Mouse (Mus musculus) gastrocnemius, adult 2 months (tissue): ENCODE results near the gene Gm44973. TPM values are rescaled to one million over a fixed set of nuclear protein-coding genes. Genes with fewer than 3 reads are reported as not detected.
A peak's percentile ranks its signal among the peaks of the same experiment; 100 is the strongest.

ENCODE experiments used
- DNase-seq: peaks from one replicate; pipeline ENCODE4 v3.0.0; 2022
- H3K27ac ChIP-seq: fragments of 200-600 bp; 2 replicates; pipeline ENCODE4 v1.8.1; 2022; ENCODE audit warnings: mild to moderate bottlenecking
- H3K4me3 ChIP-seq: fragments of 200-600 bp; 2 replicates; pipeline ENCODE4 v1.8.1; 2022; ENCODE audit warnings: mild to moderate bottlenecking, moderate library complexity
- CTCF ChIP-seq: fragments of 200-600 bp; IDR thresholded peaks from 2 replicates; pipeline ENCODE4 v1.8.1; 2022; ENCODE audit warnings: antibody characterized with exemption, mild to moderate bottlenecking, moderate library complexity
- intact Hi-C: fragments of 180-260 bp; cut with DNase I; formaldehyde crosslinking; loops from one replicate; pipeline ENCODE4 v1.15.1; 2025
- total RNA-seq, 2 experiments: library from RNA; stranded (reverse); gene quantifications; 2 replicates each; pipeline ENCODE4 v1.2.3; 2021

Gene Gm44973
- total RNA-seq, 2 experiments from 2014 or later, result not detected

DNA sequence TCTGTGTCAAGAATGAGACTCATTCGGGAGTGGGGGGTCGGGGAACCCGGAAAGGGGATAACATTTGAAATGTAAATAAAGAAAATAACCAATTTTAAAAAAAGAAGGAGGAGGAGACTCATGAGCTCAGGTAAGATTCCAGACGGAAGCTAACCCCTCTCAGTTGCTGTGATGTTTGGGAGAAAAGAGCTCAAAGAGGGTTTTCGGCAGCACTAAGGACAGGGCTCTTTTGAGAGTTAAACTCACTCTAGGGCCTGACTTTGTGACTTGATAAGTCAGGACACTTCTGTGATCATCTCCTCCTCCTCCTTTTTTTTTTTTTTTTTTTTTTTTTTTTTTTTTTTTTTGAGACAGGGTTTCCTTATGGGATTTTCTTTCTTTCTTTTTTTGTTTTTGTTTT is 23.6 kb downstream of the Gm44973 start:
- peak overlapping the region; percentile 89 for H3K4me3 ChIP-seq
- no peak for DNase-seq
- TF ChIP-seq CTCF, result no peak
- peak overlapping the region; percentile 99 for H3K27ac ChIP-seq
- intact Hi-C loops, result no loop called here

DNA sequence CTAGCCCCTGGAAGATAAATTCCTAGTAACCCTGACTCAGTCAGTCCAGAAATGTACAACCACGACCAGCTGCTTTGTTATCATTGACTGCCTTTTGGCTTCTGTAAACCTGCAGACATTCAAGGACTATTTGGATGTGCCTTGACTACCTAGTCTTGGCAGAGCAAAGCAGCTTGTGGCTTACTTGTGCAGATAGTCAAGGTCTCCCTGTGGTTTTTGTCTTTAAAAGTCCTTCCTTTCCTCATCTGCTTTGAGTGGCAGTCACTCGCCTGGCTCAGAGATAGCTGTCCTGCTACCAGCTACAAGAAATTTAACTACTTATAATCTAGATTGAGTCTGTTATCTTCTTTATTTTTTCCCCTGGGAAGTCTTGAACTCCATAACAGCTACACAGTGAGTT is 29.7 kb downstream of the Gm44973 start:
- intact Hi-C loops, result no loop called here
- no peak overlapping the region for H3K27ac ChIP-seq
- no peak overlapping the region for H3K4me3 ChIP-seq
- no peak for DNase-seq
- TF ChIP-seq CTCF, result no peak

DNA sequence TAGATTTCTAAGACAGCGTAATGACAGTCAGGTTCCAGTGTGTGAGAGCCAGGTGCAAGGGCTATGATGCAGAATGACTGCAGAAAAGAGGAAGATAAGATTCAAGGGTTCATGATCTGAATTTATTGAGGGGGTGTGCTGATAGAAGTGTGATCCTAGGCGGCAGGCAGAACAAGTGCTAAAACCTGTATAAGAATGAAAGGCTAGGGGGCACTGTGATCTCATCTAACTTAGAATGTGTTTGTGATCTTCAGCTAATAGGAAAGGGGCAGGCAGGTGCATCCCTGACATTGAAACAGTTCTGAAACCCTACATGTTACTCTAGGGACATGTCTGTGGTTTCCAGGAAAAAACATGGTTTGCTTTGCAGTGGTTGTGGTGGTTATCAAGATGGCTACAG is 30.8 kb downstream of the Gm44973 start:
- no peak for DNase-seq
- H3K4me3 ChIP-seq, result no peak overlapping the region
- no peak for TF ChIP-seq CTCF
- intact Hi-C loops, result loop anchor here (2.0 kb wide), 1 partner anchor 103 kb away; no protein-coding TSS in a partner anchor
- no peak overlapping the region for H3K27ac ChIP-seq

DNA sequence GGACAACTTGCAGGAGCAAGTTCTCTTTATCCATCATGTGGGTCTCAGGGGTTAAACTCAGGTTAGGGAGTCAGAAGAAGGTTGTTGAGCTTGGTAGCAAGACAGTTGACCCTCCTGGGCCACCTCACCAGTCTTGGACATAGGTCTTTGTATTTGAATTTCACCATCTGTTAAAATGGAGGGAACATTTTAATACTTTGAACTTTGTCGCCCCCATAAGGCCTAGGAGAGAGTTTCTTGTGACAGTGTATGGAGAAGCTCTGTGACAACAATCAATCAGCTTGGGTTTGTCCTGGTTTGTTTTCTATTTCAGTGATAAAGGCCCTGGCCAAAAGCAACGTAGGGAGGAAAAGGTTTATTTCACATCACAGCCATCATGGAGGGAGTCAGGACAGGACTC is 32.0 kb downstream of the Gm44973 start:
- intact Hi-C loops, result loop anchor here (2.0 kb wide), 1 partner anchor 105 kb away; no protein-coding TSS in a partner anchor
- no peak for DNase-seq

DNA sequence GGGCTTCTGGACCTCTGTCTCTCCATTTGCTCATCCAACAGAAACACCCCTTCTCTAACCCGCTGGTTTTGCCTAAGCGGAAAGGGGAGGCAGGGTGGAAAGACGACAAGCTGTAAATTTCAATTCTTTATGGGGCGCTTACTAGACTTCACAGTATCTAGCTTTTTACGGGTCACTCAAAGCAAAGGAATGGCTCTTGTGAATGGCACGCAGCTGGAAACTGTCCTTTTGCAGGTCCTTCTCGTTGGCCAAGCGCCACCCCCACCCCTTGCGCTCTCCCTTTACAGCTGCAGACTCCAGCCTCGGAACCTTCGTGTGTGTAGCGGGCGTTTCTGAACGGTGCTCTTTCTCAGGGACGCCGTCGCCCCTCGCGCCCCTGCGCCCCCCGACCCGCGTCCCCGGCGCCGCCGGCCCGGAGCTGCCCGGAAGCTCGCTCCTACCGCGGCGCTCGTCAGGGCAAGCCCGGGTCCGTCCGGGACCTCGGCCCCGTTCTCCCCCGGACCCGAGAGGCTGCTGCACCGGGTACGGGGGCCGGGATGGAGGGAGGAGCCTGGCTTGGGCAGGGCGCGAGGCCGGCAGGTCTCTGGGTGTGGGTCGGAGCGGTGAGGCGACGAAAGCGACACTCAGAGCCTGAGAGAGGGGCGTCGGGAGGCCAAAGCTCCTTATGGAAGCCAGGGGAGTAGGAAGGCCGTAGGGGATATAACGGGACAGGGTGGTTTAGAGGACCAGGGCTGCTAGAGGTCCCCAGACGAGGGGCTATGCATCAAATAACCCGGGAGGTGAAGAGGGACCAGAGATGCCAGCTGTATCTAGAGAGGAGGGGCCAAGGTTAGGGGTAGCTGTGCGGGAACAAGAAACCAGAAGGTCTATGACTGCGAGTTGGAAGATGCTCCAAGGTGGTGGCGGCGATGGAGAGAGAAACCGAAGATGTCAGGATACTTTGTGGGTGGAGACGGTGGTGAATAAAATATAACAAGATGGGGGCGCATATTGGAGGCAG is 36.2 kb downstream of the Gm44973 start, which contains the start of gene Zfp580:
Gene Zfp580 (plus strand): TSS at position 346 of the 1,000 bp plus-strand sequence.
- H3K4me3 ChIP-seq, result peak within 1 kb of the TSS; percentile 95
- intact Hi-C loops, result no loop called here
- DNase-seq, result peak; percentile 86
- TF ChIP-seq CTCF, result no peak
- peak within 1 kb of the TSS; percentile 92 for H3K27ac ChIP-seq

More for the DNA sequence above, 32.0 kb downstream of the Gm44973 start:
- Histone ChIP-seq H3K27ac (no peak overlapping the region), H3K4me3 (no peak overlapping the region)
- TF ChIP-seq CTCF, result peak; percentile 64

DNA sequence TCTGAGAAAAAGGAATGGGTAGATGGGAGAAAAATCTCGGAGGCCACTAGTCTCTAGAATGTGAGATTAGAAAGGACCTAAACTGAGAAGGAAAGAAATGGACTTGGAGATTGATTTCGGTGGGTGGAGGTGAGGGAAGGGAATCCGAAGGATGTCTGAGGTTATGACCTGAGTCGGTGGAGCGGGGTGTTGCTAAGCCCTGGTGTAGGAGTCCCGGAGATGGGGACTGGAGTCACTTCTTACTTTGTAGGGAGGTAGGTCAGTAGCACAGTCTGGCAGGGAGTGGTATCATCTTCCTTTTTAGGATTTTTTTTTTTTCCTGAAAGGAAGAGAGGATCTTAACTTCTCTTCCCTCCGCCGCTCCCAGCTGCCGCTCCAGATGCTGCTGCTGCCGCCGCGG is 37.1 kb downstream of the Gm44973 start:
- intact Hi-C loops, result no loop called here
- no peak for DNase-seq
- TF ChIP-seq CTCF, result no peak

DNA sequence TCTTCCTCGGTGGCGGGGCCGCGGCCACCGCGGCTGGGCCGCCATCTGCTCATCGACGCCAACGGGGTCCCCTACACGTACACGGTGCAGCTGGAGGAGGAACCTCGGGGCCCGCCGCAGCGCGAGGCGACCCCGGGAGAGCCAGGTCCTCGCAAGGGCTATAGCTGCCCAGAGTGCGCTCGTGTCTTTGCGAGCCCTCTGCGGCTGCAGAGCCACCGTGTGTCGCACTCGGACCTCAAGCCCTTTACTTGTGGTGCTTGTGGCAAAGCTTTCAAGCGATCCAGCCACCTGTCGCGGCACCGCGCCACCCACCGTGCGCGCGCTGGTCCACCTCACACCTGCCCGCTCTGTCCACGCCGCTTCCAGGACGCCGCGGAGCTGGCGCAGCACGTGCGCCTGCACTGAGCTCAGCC is 37.6 kb downstream of the Gm44973 start:
- peak overlapping the region; percentile 95 for H3K4me3 ChIP-seq
- TF ChIP-seq CTCF, result no peak

More for the DNA sequence above, 37.1 kb downstream of the Gm44973 start:
- no peak overlapping the region for H3K27ac ChIP-seq
- peak overlapping the region; percentile 95 for H3K4me3 ChIP-seq

DNA sequence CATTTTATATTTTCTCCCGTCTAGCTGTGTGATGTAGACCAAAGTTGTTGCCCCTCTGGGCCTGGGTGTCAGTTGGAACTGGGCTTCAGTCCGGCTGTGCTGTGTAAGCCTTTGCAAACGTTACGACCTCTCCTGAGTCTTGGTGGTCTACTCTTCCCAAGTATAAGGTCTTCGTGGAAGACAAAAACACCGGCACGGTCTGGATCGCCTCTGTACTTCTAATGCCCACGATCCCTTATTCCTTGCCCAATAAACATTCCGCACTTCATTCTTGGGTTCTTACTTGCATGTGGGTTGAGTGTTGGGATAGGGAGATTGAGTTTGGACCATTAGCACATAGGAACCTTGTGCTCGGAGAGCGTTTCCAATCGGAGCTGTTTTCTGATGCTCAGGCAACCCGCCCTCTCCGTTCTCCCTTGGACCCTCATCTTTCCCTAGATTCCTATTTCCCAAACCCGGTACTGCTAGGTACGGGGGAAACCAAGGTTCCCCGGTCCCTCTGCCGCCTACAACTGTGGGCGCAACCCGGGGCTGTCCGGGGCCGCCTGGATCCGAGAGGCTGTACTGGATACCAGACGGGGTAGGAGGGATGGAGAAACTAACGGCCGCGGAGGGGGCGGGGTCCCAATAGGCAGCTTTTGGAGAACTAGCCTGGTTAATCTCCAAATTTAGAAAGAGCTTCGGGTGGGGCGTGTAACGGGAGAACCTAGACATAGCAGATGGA is 38.3 kb downstream of the Gm44973 start:
- intact Hi-C loops, result no loop called here

More for the DNA sequence above, 37.6 kb downstream of the Gm44973 start:
- DNase-seq, result peak; percentile 17
- intact Hi-C loops, result no loop called here
- no peak overlapping the region for H3K27ac ChIP-seq

DNA sequence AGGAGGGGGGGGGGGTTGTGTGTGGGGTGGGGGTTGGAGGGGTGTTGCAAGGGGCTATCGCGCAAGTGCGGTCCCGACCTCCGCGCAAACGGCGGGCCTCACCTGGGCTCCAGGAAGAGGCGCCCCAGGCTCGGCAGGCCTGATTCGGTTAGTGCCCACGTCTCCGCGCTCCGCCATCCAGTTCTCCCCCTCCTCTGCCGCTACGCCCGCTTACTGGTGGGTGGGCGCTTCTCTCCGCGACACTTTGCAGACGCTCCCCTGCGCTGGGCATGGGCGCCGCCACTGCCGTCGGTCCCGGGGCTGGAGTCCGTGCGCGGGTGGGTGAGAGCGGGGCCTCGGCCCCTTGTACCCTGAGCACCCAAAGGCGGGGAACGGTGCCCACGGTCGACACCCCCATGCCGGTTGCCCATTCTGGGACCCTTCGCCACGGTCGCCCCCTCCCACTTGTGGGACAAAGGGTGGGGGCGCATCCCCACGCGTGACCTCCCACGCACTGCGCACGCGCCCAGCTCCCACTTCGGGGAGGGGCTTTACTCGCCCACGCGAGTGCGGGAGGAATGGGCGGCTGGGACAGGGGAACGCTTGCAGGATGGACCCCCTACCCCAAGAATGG is 41.5 kb downstream of the Gm44973 start:
- DNase-seq, result no peak
- peak overlapping the region; percentile 39 for H3K4me3 ChIP-seq
- H3K27ac ChIP-seq, result no peak overlapping the region
- TF ChIP-seq CTCF, result no peak
- intact Hi-C loops, result no loop called here

More for the DNA sequence above, 38.3 kb downstream of the Gm44973 start:
- peak; percentile 15 for DNase-seq
- H3K4me3 ChIP-seq, result peak overlapping the region; percentile 41
- no peak overlapping the region for H3K27ac ChIP-seq
- no peak for TF ChIP-seq CTCF

DNA sequence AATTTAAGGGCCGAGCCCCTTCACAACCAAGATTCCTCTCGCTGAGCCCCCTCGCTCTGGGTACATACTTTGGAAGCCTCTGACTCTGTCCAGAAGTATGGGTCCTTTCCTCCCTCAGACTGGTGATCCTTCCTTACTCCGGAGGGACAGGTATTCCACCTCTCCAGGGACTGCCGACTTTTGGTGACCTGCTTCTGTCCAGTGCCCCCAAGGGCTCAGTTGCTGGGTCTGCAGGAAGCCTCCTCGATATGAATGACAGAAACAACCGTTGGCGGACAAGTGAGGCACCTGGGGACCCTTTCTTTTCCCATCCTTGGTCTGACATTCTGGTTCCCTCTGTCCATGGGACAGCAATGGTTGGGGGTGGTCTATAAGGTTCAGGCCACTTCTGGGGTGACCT is 42.1 kb downstream of the Gm44973 start:
- intact Hi-C loops, result no loop called here
- no peak overlapping the region for H3K4me3 ChIP-seq
- no peak overlapping the region for H3K27ac ChIP-seq
- TF ChIP-seq CTCF, result no peak
- DNase-seq, result peak; percentile 9

DNA sequence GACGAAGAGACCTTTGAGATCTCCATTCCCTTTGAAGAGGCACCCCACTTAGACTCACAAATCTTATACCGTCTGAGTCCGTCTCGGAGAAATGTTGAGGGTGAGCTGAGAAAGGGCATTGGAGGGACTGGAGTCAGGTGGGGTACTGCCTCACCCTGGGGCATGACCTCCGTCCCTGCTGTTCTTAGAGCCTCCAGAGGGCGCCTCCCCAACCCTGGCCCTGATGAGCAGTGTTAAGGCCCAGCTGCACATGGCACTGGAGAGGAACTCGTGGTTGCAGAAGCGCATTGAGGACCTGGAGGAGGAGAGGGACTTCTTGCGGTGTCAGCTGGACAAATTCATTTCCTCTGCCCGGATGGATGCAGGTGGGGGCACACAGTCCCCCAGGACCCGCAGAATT is 42.5 kb downstream of the Gm44973 start:
- Histone ChIP-seq H3K27ac (no peak overlapping the region), H3K4me3 (no peak overlapping the region)
- no peak for TF ChIP-seq CTCF
- DNase-seq, result peak; percentile 30
- intact Hi-C loops, result no loop called here

DNA sequence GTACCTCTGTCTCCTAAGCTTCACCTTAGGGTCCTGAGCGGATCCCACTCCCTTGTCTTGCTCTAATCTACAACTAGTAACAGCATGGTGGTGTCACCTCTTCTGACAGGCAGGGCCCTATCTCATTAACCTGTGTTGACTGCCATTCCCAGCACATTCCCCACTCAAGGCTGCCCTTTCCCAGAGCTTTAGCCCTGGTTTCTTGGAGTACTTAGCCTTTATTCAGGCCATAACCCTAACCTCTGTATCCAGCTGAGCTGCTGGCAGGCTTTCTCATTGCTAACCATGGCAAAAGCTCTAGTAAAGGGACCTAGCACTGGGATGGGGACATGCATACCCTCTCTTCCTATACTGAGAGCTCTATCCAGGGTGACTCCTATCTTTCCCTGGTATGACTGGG is 43.3 kb downstream of the Gm44973 start:
- no peak overlapping the region for H3K27ac ChIP-seq
- intact Hi-C loops, result no loop called here
- TF ChIP-seq CTCF, result no peak
- peak; percentile 8 for DNase-seq
- H3K4me3 ChIP-seq, result no peak overlapping the region
